ENCODE assay signal across 8 mouse cellular contexts in the genomic region with DNA sequence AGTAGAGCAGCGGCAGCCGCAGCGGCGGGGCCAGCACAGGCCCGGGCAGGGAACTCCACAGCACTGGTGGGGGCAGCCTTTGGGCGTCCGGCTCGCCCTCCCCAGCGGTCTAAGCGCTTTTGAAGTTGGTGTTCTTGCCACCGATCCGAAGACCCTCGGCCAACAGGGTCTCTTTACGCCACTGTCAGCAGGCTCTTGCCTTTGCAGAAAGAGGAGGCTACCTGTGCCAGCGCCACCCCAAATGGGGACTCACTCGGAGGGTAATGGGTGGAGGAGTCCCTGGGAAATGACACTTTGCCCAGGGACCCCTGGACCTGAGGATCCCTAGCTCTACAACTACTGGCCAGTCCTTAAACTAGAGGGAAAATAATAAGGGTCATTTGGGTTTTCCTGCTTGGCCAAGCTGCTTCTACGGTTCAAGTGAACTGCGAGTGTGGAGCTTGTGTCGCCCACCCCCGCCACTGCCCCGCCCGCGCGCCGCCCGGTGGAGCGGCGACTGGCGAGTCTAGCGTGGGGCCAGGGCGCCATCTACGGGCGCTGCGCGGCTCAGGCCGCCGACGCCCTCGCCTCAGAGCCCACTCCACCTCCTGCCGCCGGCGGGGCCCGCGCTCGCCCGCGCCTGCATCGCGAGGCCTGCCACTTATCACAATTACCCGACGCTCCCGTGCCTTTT. TPM values are rescaled to one million over a fixed set of nuclear protein-coding genes. Genes with fewer than 3 reads are reported as not detected.
DNase-seq lines count a peak whose midpoint lies in the region; ATAC-seq and TF ChIP-seq lines count a peak whose summit lies in the region.

No protein-coding gene starts in this region.

- TF ChIP-seq CTCF in bone marrow macrophage, adult 2 months (IDR thresholded peaks at IDR 0.05; ENCODE audit: low read depth, low read length), result peak; percentile 49; the same call in 1 of the 2 replicates
- peak; percentile 54; the same call in 1 of the 2 replicates for TF ChIP-seq CTCF in small intestine, adult 2 months (IDR thresholded peaks at IDR 0.05; ENCODE audit: extremely low read depth, insufficient read length, insufficient replicate concordance, low read depth, low read length)

- H3K36me3 ChIP-seq in intestine, embryonic 15.5 days, result no peaks in the 10 kb centered on the region
- no peaks in the 10 kb centered on the region for H3K36me3 ChIP-seq in small intestine, adult 2 months (ENCODE audit: control insufficient read depth, insufficient read depth, low read length)

- H3K4me1 ChIP-seq in bone marrow macrophage, adult 2 months (ENCODE audit: control insufficient read depth, insufficient read depth, low read length), result no peaks in the 10 kb centered on the region
- H3K4me1 ChIP-seq in intestine, embryonic 15.5 days (replicated peaks), result peaks cover 31% of the 10 kb centered on the region
- H3K4me1 ChIP-seq in small intestine, adult 2 months (ENCODE audit: control insufficient read depth, insufficient read depth, insufficient read length, low read length), result peaks cover 2% of the 10 kb centered on the region; the same call in 1 of the 2 replicates

- H3K4me3 ChIP-seq in bone marrow macrophage, adult 2 months (ENCODE audit: insufficient read depth, low read length), result no peak overlapping the region
- H3K4me3 ChIP-seq in intestine, embryonic 15.5 days (replicated peaks), result peak overlapping the region; percentile 41; the same call in 1 of the 2 replicates
- H3K4me3 ChIP-seq in small intestine, adult 2 months (ENCODE audit: low read depth, low read length), result no peak overlapping the region

- peaks cover 93% of the 10 kb centered on the region for H3K27me3 ChIP-seq in intestine, embryonic 15.5 days (replicated peaks)
- H3K27me3 ChIP-seq in small intestine, adult 2 months (ENCODE audit: control insufficient read depth, insufficient read depth, low read length), result peaks cover 71% of the 10 kb centered on the region

- peak; percentile 84 for DNase-seq in left cerebral cortex, postnatal 4 days
- no peak for DNase-seq in left cerebral cortex, adult 18-20 months (ENCODE audit: low spot score in 2 of 2)
- DNase-seq in gastrocnemius, postnatal 10 days, result peak; percentile 82
- DNase-seq in lung, postnatal 14 days, result peak; percentile 66
- DNase-seq in left cerebral cortex, postnatal 36 days (ENCODE audit: low spot score in 2 of 2), result no peak

- intact Hi-C loops in left cerebral cortex, postnatal 4 days (cut with DNase I), result loop anchor here (5.0 kb wide), 1 partner anchor 834 kb away; no protein-coding TSS in a partner anchor
- intact Hi-C loops in left cerebral cortex, postnatal 36 days (cut with DNase I), result loop anchor here (2.0 to 10.0 kb wide), 4 partner anchors 144 to 1484 kb away; no protein-coding TSS in a partner anchor

- H3K27ac ChIP-seq in bone marrow macrophage, adult 2 months (ENCODE audit: insufficient read depth, low read depth, low read length), result no peak overlapping the region
- no peak overlapping the region for H3K27ac ChIP-seq in intestine, embryonic 15.5 days
- no peak overlapping the region for H3K27ac ChIP-seq in small intestine, adult 2 months (ENCODE audit: insufficient read depth, low read depth, low read length)

- peak; percentile 66 for ATAC-seq in intestine, embryonic 15.5 days

- no peak for TF ChIP-seq POLR2A in bone marrow macrophage, adult 2 months (IDR thresholded peaks at IDR 0.05; ENCODE audit: borderline replicate concordance, low read depth, low read length)
- TF ChIP-seq POLR2A in small intestine, adult 2 months (IDR thresholded peaks at IDR 0.05; ENCODE audit: low read depth, low read length), result no peak

- H3K4me2 ChIP-seq in intestine, embryonic 15.5 days (replicated peaks), result peak overlapping the region; percentile 64

- no peaks in the 10 kb centered on the region for H3K9me3 ChIP-seq in intestine, embryonic 15.5 days

- under 1% methylated on average over 52 of the region's 52 CpGs for WGBS in intestine, embryonic 15.5 days
- WGBS in small intestine, adult 2 months, result 2% methylated on average over 52 of the region's 52 CpGs

- no peak overlapping the region for H3K9ac ChIP-seq in intestine, embryonic 15.5 days

RNA-seq across cellular contexts. Expression of gene Ebf3, which starts 7.0 kb away (rescaled TPM):
- 1 to 10 TPM; 2.1 to 2.7 TPM for total RNA-seq in left cerebral cortex, postnatal 4 days (2021)
- under 1 TPM; 0.30 to 0.63 TPM for total RNA-seq in left cerebral cortex, adult 18-20 months (2021)
- 0.19 and 0.63 TPM in 2 replicates for polyA plus RNA-seq in bone marrow macrophage, adult 2 months (2012; ENCODE audit: insufficient read depth, insufficient read length, missing spikeins)
- 10 to 100 TPM; 16.0 to 27.5 TPM for total RNA-seq in gastrocnemius, postnatal 10 days (2021)
- 0.88 and 1.3 TPM in 2 replicates for polyA plus RNA-seq in intestine, embryonic 15.5 days (2015; fragmentation: Nextera tagmentation; extraction: Ambion mirVana)
- polyA plus RNA-seq in small intestine, adult 2 months (2012; rRNA removed), result 0.50 and 0.70 TPM in 2 replicates
- total RNA-seq in left cerebral cortex, postnatal 36 days (2021), result under 1 TPM; 0.32 to 0.72 TPM

Comparison
In these comparisons a context has a peak if more than half of its experiments do, and no peak if none do; other contexts are left out.
1. DNase-seq: peak in left cerebral cortex, postnatal 4 days (single experiment), gastrocnemius, postnatal 10 days (single experiment) and lung, postnatal 14 days (single experiment); none in left cerebral cortex, adult 18-20 months (0 of 2) and left cerebral cortex, postnatal 36 days (0 of 2).
2. RNA of gene Ebf3, which starts 7.0 kb away (total RNA-seq): 16.0 to 27.5 TPM in gastrocnemius, postnatal 10 days; 2.1 to 2.7 TPM in left cerebral cortex, postnatal 4 days, 0.32 to 0.72 TPM in left cerebral cortex, postnatal 36 days and 0.30 to 0.63 TPM in left cerebral cortex, adult 18-20 months; every median in the first group is over 4 times any median in the second.